8 mouse cellular contexts compared by ENCODE assay signal in genomic region chr17:36083870-36084451, GRCm38 (mm10). TPM values are rescaled to one million over a fixed set of nuclear protein-coding genes. Genes with fewer than 3 reads are reported as not detected.
DNase-seq lines count a peak whose midpoint lies in the region; ATAC-seq lines count a peak whose summit lies in the region.
"Had no signal": no experiment of that assay in that cellular context is flagged by ENCODE, and none has a peak within 500 bp of the region (broad histone marks: within the 10 kb centered on the region; RNA-seq: fewer than 3 reads in every experiment).

No protein-coding gene starts in this region.

- peak overlapping the region; percentile 82 for H3K27ac ChIP-seq in embryonic facial prominence, embryonic 10.5 days (replicated peaks)
- H3K27ac ChIP-seq in intestine, embryonic 14.5 days (ENCODE audit: low read depth), result no peak overlapping the region
- no peak overlapping the region for H3K27ac ChIP-seq in midbrain, embryonic 11.5 days (ENCODE audit: low read depth, low read length)

- H3K9me3 ChIP-seq in embryonic facial prominence, embryonic 10.5 days, result no peaks in the 10 kb centered on the region
- no peaks in the 10 kb centered on the region for H3K9me3 ChIP-seq in intestine, embryonic 14.5 days (ENCODE audit: control insufficient read depth, low read length)
- no peaks in the 10 kb centered on the region for H3K9me3 ChIP-seq in midbrain, embryonic 11.5 days (ENCODE audit: control insufficient read depth, low read length)

- peak overlapping the region; percentile 93 for H3K4me2 ChIP-seq in intestine, embryonic 14.5 days (ENCODE audit: low read length)
- peak overlapping the region; percentile 97 for H3K4me2 ChIP-seq in midbrain, embryonic 11.5 days

- peak; percentile 35 for DNase-seq in retina, postnatal 1 day
- DNase-seq in retina, embryonic 14.5 days (ENCODE audit: low spot score), result no peak
- DNase-seq in embryonic facial prominence, embryonic 10.5 days (ENCODE audit: low spot score), result no peak
- DNase-seq in intestine, embryonic 14.5 days (ENCODE audit: low spot score), result peak; percentile 68
- DNase-seq in midbrain, embryonic 11.5 days (ENCODE audit: low spot score, missing footprints), result no peak
- no peak for DNase-seq in urinary bladder, postnatal 36 days (ENCODE audit: low spot score in 2 of 2)
- no peak for DNase-seq in left cerebral cortex, postnatal 36 days (ENCODE audit: low spot score in 2 of 2)

- H3K36me3 ChIP-seq in embryonic facial prominence, embryonic 10.5 days (replicated peaks), result no peaks in the 10 kb centered on the region
- H3K36me3 ChIP-seq in intestine, embryonic 14.5 days (ENCODE audit: control insufficient read depth, insufficient read depth, low read length), result no peaks in the 10 kb centered on the region
- H3K36me3 ChIP-seq in midbrain, embryonic 11.5 days (ENCODE audit: control insufficient read depth, insufficient read depth, low read length), result no peaks in the 10 kb centered on the region

- WGBS in embryonic facial prominence, embryonic 10.5 days, result under 1% methylated on average over 42 of the region's 42 CpGs
- under 1% methylated on average over 41 of the region's 42 CpGs for WGBS in intestine, embryonic 14.5 days
- under 1% methylated on average over 42 of the region's 42 CpGs for WGBS in midbrain, embryonic 11.5 days

- peaks cover 13% of the 10 kb centered on the region for H3K4me1 ChIP-seq in embryonic facial prominence, embryonic 10.5 days
- no peaks in the 10 kb centered on the region for H3K4me1 ChIP-seq in intestine, embryonic 14.5 days (replicated peaks; ENCODE audit: control insufficient read depth, insufficient read depth, low read length)
- H3K4me1 ChIP-seq in midbrain, embryonic 11.5 days (ENCODE audit: control insufficient read depth, insufficient read depth, low read length), result peaks cover 6% of the 10 kb centered on the region; the same call in 1 of the 2 replicates

- peak overlapping the region; percentile 69 for H3K4me3 ChIP-seq in embryonic facial prominence, embryonic 10.5 days
- H3K4me3 ChIP-seq in intestine, embryonic 14.5 days (ENCODE audit: low read depth, low read length), result peak overlapping the region; percentile 51
- peak overlapping the region; percentile 54 for H3K4me3 ChIP-seq in midbrain, embryonic 11.5 days (ENCODE audit: low read depth, low read length)

- intact Hi-C loops in left cerebral cortex, postnatal 36 days (cut with DNase I), result no loop called here

- peak overlapping the region; percentile 22 for H3K9ac ChIP-seq in intestine, embryonic 14.5 days (ENCODE audit: low read length)
- peak overlapping the region; percentile 76 for H3K9ac ChIP-seq in midbrain, embryonic 11.5 days (ENCODE audit: low read length)

- ATAC-seq in intestine, embryonic 14.5 days (replicated peaks; ENCODE audit: low FRiP score, low TSS enrichment, low read depth), result peak; percentile 47; the same call in 1 of the 2 replicates
- ATAC-seq in midbrain, embryonic 11.5 days (ENCODE audit: low FRiP score), result peak; percentile 62

- H3K27me3 ChIP-seq in embryonic facial prominence, embryonic 10.5 days (replicated peaks; ENCODE audit: low read depth, poor library complexity, severe bottlenecking), result peaks cover 51% of the 10 kb centered on the region
- H3K27me3 ChIP-seq in intestine, embryonic 14.5 days (replicated peaks; ENCODE audit: control insufficient read depth, insufficient read depth, low read length), result peaks cover 16% of the 10 kb centered on the region
- H3K27me3 ChIP-seq in midbrain, embryonic 11.5 days (ENCODE audit: control insufficient read depth, insufficient read depth, low read length), result no peaks in the 10 kb centered on the region; the same call in 1 of the 2 replicates

RNA-seq across cellular contexts. Expression of gene Gm11127, which starts 25.8 kb away (rescaled TPM):
- not detected in 2 replicates for polyA plus RNA-seq in embryonic facial prominence, embryonic 10.5 days (2016; fragmentation: Nextera tagmentation; extraction: Ambion mirVana)
- not detected in 2 replicates for polyA plus RNA-seq in intestine, embryonic 14.5 days (2014; fragmentation: Nextera tagmentation; extraction: Ambion mirVana)
- not detected in 2 replicates for polyA plus RNA-seq in midbrain, embryonic 11.5 days (2014; fragmentation: Nextera tagmentation; extraction: Ambion mirVana)
- total RNA-seq in left cerebral cortex, postnatal 36 days (2021), result 1 to 10 TPM in 1 of 2 experiments, under 1 TPM in 1; 0.59 to 1.9 TPM

RNA-seq across cellular contexts. Expression of gene Gm19684, which starts 37.5 kb away (rescaled TPM):
- not detected in 2 replicates for polyA plus RNA-seq in embryonic facial prominence, embryonic 10.5 days (2016; fragmentation: Nextera tagmentation; extraction: Ambion mirVana)
- polyA plus RNA-seq in intestine, embryonic 14.5 days (2014; fragmentation: Nextera tagmentation; extraction: Ambion mirVana), result not detected in 2 replicates
- polyA plus RNA-seq in midbrain, embryonic 11.5 days (2014; fragmentation: Nextera tagmentation; extraction: Ambion mirVana), result not detected in 2 replicates
- not detected for total RNA-seq in left cerebral cortex, postnatal 36 days (2021)

RNA-seq across cellular contexts. Expression of gene Gm6034, which starts 41.2 kb away (rescaled TPM):
- polyA plus RNA-seq in embryonic facial prominence, embryonic 10.5 days (2016; fragmentation: Nextera tagmentation; extraction: Ambion mirVana), result not detected in 2 replicates
- not detected in 2 replicates for polyA plus RNA-seq in intestine, embryonic 14.5 days (2014; fragmentation: Nextera tagmentation; extraction: Ambion mirVana)
- polyA plus RNA-seq in midbrain, embryonic 11.5 days (2014; fragmentation: Nextera tagmentation; extraction: Ambion mirVana), result not detected in 2 replicates
- under 1 TPM in 1 of 2 experiments, not detected in 1; 0.27 TPM for total RNA-seq in left cerebral cortex, postnatal 36 days (2021)
- polyA plus RNA-seq: gonadal fat pad, adult 2 months had no signal

RNA-seq across cellular contexts. Expression of gene H2-T22, which starts 41.4 kb away (rescaled TPM):
- 7.4 and 9.0 TPM in 2 replicates for polyA plus RNA-seq in embryonic facial prominence, embryonic 10.5 days (2016; fragmentation: Nextera tagmentation; extraction: Ambion mirVana)
- 15.0 and 17.8 TPM in 2 replicates for polyA plus RNA-seq in intestine, embryonic 14.5 days (2014; fragmentation: Nextera tagmentation; extraction: Ambion mirVana)
- polyA plus RNA-seq in midbrain, embryonic 11.5 days (2014; fragmentation: Nextera tagmentation; extraction: Ambion mirVana), result 7.3 and 7.6 TPM in 2 replicates
- total RNA-seq in left cerebral cortex, postnatal 36 days (2021), result 10 to 100 TPM; 11.0 to 12.2 TPM

RNA-seq across cellular contexts. Expression of gene Gm7030, which starts 45.3 kb away (rescaled TPM):
- polyA plus RNA-seq in embryonic facial prominence, embryonic 10.5 days (2016; fragmentation: Nextera tagmentation; extraction: Ambion mirVana), result not detected in 2 replicates
- polyA plus RNA-seq in intestine, embryonic 14.5 days (2014; fragmentation: Nextera tagmentation; extraction: Ambion mirVana), result not detected in 2 replicates
- not detected in 2 replicates for polyA plus RNA-seq in midbrain, embryonic 11.5 days (2014; fragmentation: Nextera tagmentation; extraction: Ambion mirVana)
- not detected for total RNA-seq in left cerebral cortex, postnatal 36 days (2021)
- polyA plus RNA-seq: gonadal fat pad, adult 2 months had no signal

Comparison
In these comparisons a context has a peak if more than half of its experiments do, and no peak if none do; other contexts are left out.
1. DNase-seq: peak in retina, postnatal 1 day (single experiment) and intestine, embryonic 14.5 days (single experiment); none in retina, embryonic 14.5 days (single experiment), embryonic facial prominence, embryonic 10.5 days (single experiment), midbrain, embryonic 11.5 days (single experiment), urinary bladder, postnatal 36 days (0 of 2) and left cerebral cortex, postnatal 36 days (0 of 2).
2. Peak in every context shown above with its lines, with median percentiles within 50 percentile points of each other: H3K4me3 ChIP-seq.